Mouse (Mus musculus) gastrocnemius, adult 8-10 months (tissue): ENCODE results near the gene Snrnp27. TPM values are rescaled to one million over a fixed set of nuclear protein-coding genes. Genes with fewer than 3 reads are reported as not detected.

Experiments
- DNase-seq, 2 experiments: peaks; one replicate each; pipeline ENCODE4 v3.0.0; 2022; ENCODE audit warnings: low spot score in 2 of 2
- total RNA-seq, 4 experiments: library from RNA; stranded (reverse); gene quantifications; 2 replicates each; pipeline ENCODE4 v1.2.4; 2022

Snrnp27 gene
- total RNA-seq, 4 experiments from 2014 or later = 58.0 to 74.4 (median 64.0) TPM

- no peak for DNase-seq
Measured at GRCm38 (mm10) chr6:86665560-86666307, 18.6 kb downstream of the Snrnp27 start.

- no peak for DNase-seq
Measured at GRCm38 (mm10) chr6:86665076-86665475, 19.2 kb downstream of the Snrnp27 start.

- DNase-seq = no peak
Measured at GRCm38 (mm10) chr6:86660161-86660877, 24.0 kb downstream of the Snrnp27 start.

GRCm38 (mm10) chr6:86658501-86658900, 25.8 kb downstream of the Snrnp27 start:
- DNase-seq = no peak

GRCm38 (mm10) chr6:86654270-86654916, 29.9 kb downstream of the Snrnp27 start:
- no peak for DNase-seq

GRCm38 (mm10) chr6:86653026-86653425, 31.3 kb downstream of the Snrnp27 start:
- no peak for DNase-seq

DNA sequence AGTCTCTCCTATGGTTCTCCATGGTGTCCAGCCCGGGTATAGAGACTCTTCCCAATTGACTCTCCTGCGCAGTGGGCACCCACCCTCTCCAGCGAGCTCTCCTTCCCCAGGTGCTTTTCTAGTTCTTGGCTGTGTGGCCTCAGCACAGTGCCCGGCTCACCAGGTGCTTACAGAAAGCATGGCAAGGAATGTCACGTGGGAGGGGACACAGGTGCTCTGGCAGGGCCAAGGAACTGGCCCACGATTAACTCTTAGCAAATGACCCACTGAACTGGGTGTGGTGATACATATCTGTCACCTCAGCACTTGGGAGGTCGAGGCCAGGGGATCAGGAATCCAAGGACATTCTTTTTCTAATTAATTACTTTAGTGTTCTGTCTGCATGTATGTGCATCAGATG, 38.2 kb downstream of the Snrnp27 start:
- no peak for DNase-seq

GRCm38 (mm10) chr6:86645551-86645950, 38.8 kb downstream of the Snrnp27 start:
- DNase-seq = no peak

- no peak for DNase-seq
Measured at GRCm38 (mm10) chr6:86644775-86645400, 39.4 kb downstream of the Snrnp27 start.

DNA sequence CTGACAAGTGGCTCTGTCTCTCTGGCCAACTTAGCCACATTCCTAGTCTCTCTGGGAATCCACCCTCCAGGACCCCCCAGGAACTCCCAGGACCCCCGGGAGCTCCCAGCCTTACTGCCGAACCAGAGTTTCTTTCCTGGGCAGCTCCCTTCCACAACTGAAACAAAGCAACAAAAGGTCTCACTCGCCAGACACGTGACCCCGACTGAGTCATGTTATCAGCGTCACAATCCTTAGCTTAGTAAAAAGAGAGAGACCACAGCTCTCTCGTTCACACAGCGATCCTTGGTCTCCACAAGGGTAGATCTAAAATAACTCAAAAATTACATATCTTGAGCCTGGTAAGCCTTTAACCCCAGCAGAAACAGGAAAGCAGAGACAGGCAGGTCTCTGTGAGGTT, 42.6 kb downstream of the Snrnp27 start:
- no peak for DNase-seq

GRCm38 (mm10) chr6:86640776-86641175, 43.5 kb downstream of the Snrnp27 start:
- DNase-seq = no peak

GRCm38 (mm10) chr6:86640161-86640560, 44.2 kb downstream of the Snrnp27 start:
- no peak for DNase-seq

DNA sequence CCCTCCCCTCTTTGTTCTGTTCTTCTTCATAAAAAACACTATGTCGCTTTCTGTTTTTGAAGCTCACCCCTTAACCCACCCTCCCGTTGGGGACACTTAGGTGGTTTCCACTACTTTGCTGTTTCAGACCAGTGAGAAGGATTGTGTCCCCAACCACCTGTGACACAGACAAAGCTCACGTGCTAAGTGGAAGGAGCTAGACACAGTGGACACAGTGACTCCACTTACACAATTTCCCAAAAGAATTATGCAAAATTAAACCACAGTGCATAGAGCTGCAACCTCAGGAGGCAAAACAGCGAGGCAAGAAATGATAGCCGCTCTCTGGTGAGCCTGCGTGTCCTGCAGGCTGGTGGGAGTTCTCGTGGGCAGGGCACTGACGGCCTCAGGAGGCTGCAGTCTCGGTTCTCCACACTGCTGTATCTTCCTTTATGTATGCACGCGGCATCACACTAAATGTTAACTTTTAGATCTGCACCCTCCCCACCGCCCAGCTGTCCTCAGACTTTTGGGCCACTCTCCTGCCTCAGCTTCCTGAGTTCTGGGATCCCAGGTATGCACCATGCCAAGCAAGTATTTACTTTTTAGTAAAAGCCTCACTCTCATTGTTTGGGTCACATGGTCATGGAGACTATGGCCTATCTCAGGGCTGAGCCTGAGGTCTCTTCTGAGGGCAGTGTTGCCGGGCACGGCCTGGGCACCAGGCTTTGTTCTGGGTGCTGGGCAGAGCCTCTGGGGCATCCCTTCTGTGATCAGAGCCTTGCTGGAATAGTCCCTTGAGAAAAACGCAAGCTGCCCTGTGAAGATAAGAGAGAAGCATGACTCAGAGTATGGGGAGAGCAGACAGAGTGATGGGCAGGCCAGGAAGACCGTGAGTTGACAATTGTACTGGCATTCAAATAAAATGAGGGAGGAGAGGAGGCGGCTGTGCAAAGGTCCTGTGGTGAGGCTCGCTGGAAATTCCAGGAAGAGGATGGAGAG, 44.9 kb downstream of the Snrnp27 start:
- DNase-seq = no peak

DNA sequence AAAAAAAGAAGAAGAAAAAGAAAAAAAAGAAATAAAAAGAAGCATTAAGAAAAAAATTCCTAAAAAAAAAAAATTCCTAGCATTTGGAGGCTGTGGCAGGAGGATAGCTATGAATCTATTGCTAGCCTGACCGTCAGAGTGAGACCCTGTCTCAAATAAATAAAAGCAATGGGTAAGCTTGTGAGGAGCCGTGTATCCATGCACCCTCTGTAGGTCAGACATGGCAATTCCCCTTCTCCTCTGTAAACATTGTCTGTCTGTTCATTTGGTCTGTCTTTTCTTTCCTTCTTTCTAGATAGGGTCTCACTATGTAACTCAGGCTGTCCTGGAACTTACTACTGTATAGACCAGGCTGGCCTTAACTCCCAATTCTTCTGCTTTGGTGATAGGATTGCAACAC, 45.9 kb downstream of the Snrnp27 start:
- no peak for DNase-seq

DNA sequence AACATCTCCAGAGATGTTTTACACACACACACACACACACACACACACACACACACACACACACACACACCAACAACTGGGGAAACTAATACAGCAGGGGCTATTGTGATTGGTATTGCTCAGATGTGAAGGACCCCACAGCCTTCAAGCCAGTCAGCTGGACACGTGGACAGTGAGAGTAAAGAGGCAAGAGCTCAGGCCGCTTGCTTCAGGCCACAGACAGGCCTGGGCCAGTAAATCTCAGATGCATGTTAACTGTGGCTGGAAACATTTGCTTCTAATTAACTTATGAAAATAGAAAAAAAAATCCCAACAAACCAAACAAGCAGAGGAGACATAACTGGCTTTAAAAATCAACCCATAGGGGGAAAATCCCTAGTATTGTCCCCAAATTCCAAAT, 46.5 kb downstream of the Snrnp27 start:
- DNase-seq = no peak

DNA sequence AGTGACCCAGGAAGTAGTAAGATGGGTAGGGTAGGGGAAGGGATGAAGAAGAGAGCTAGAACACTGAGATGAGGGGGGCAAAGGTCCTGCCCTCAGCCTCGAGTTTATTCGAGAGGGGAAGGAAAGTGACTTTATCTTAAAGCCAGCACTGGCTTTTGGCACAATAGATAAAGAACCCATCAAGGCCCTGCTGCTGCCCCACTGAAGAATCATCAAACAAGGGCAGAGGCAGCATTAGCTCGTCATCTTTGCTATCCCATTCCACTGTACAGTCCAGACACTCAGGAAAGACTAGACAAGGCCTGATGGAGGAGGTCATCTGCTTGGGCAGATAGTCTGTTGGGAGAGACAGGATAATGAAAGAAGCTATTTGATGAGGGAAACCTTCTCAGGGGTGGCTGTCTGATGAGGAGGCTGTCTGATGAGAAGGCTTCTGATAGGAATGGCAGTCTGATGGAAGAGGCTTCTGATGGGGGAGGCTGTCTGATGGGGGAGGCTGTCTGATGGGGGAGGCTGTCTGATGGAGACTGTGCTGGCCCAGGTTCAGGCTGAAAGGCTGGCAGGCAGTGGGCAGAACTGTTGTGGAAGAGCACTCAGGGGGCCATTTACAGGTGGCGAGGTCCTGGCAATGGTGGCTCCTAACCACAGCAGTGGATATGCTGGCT, 47.0 kb downstream of the Snrnp27 start:
- no peak for DNase-seq

DNA sequence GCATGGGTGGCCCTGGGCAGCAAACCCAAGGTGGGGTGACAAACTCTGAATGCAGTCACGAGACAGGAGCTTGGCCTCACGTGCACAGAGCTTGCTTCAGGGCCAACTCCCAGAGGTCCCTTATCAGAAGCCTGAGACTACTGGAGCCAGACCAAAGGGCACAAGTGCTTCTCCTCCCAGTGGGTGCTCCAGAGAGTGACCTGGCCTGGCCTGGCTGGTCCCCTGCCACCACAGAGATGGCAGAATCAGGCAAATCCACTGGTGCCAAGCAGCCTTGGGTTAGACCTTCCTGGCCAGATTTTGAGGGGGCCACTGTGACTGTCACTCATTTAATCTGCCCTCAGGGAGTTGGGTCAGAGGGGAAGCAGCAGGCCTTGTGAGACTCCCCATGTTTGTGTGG, 47.8 kb downstream of the Snrnp27 start:
- DNase-seq = no peak

- DNase-seq = no peak
Measured at GRCm38 (mm10) chr6:86630141-86630540, 54.2 kb downstream of the Snrnp27 start.

DNA sequence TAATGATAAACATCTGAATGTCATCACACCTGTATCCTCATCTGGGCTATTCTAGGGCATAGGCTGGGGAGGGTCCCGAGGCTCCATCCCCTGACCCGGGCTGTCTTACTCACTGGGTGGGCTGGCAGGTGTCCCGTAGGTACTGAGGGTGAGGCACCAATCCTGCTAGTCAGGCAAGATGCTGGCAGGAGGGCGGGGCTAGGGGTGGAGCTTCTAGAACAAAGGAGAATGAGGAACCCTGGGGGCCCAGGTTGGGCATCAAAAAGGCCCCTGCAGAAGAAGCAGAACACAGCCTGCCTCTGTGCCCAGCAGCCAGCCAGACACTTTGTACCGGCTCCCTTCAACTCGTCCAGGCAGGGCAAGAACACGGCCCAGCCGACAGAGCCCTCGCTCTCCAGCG, 56.4 kb downstream of the Snrnp27 start, which contains the start of gene Asprv1:
Asprv1 (plus strand) TSS at position 219 of the 400 bp plus-strand sequence.
- DNase-seq = no peak
